Mouse (Mus musculus): ENCODE data around the gene Tns3.

The Tns3 gene

DNA sequence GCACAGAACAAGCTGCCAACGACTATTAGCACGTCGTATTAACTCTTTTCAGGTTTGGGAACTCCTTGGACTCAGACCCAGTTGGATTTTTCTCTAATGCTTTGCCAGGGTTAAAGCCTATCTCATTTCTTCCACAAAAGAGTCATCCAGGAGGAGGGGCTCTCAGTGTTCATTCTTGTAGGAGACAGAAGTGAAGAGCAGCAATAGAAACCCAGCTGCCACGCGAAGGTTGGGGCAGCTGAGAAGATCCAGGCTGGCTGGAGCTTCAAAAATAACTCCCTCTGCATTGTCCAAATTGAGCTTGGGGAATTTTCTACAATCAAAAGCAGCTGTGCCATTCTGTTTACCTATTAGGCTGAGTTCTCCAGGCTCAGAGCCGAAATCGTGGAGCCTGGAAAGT lies 16.3 kb upstream of the Tns3 start:
- no peak for DNase-seq (ENCODE audit: low spot score)

DNA sequence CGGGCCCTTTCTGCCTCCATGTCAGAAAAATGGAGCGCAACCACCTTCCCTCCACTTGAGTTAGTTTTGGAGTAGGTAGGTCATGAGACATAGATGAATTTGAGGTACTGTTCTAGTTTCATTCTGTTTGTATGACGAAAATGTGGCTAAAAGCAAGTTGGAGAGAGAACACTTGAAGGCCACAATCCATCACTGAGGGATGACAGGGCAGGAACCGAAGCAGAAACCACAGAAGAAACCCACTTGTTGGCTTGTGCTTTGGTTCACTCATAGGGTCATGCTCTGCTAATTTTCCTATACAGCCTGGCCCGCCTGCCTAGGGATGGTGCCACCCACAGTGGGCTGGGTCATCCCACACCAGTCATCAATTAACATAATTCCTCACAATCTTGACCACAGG lies 14.9 kb upstream of the Tns3 start:
- no peak for DNase-seq (ENCODE audit: low spot score)

DNA sequence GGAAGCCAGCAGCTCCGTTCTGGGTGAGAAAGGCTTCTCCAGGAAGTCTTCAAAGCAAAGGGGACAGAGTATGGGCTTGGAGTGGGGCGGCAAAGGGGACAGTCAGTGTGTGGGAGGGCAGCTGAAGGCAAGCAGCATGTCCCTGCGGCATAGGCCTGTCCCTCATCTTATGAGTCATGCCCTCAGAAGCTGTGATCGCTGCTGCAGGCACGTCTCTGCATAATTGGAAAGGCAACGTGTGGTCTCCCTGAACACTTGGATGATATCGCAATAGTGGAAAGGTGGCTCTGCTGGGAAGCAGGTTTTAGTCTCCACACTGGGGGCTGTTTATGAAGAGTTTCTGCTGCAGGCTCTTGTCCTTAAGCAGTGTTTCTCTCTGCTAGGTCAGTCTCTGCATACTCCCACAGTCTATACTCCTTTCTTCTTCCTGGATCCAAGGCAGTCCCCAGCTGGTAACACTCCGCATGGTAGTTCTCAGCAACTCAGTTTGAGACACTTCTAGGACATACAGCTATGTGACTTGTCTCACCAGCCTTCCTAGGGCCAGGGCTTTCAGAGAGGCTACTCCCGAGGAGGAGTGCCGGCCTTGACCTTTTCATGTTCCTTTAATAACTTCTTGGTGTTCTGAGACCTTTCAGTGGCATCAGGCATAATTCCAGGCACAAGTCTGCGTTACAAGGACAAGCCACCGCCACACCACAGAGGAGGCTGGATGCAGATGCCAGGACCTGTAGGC lies 14.1 kb upstream of the Tns3 start:
- DNase-seq (ENCODE audit: low spot score), result peak; percentile 31

GRCm38 (mm10) chr11:8675701-8676474 lies 11.6 kb upstream of the Tns3 start:
- DNase-seq (ENCODE audit: low spot score), result no peak

- DNase-seq (ENCODE audit: low spot score), result no peak
Measured at GRCm38 (mm10) chr11:8674549-8675149, 10.3 kb upstream of the Tns3 start.

- no peak for DNase-seq (ENCODE audit: low spot score)
Measured at GRCm38 (mm10) chr11:8671698-8672097, 7.4 kb upstream of the Tns3 start.

- DNase-seq (ENCODE audit: low spot score), result no peak
Measured at GRCm38 (mm10) chr11:8669138-8669537, 4.8 kb upstream of the Tns3 start.

DNA sequence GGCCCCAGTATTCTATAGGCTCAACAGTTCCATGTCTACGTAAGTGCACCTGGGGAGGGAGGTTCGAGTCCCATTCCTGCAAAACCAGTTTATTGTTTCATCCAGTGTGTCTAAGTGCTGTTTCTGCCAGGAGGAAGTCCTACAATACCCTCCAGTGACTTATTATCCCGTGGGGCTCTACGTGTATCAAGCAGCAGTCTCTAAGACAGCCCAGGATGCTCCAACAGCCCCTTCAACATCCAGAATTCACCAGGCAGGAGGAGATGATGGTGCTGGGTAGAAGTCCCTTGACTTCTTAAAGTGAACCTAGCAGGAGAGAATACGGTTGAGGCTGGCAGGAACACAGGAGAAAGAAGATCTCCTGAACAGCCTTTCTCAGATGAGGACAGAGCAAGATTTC lies 462 bp upstream of the Tns3 start:
- no peak for DNase-seq (ENCODE audit: low spot score)

- DNase-seq (ENCODE audit: low spot score), result peak; percentile 67
Measured at GRCm38 (mm10) chr11:8663444-8664392, 617 bp downstream of the Tns3 start.

GRCm38 (mm10) chr11:8662706-8663429 lies 1.5 kb downstream of the Tns3 start:
- no peak for DNase-seq (ENCODE audit: low spot score)

DNA sequence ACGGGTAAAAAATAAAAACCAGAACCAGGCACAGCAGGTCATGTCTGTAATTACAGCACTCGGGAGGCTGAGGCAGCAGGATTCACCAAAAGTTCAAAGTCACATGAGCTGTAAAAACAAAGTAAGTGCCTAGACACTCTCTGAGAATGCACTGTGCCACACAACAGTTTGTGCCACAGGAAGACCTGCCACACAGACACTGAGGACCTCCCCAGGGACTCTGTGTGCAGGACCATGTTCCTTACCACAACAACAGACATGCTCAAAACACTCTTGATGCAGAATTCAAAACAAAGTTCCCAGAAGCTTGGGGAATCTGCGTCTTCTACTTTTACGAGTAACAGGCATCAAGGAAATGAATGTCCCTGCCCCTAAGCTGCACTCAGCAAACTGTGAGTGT lies 3.4 kb downstream of the Tns3 start:
- DNase-seq (ENCODE audit: low spot score), result no peak

DNA sequence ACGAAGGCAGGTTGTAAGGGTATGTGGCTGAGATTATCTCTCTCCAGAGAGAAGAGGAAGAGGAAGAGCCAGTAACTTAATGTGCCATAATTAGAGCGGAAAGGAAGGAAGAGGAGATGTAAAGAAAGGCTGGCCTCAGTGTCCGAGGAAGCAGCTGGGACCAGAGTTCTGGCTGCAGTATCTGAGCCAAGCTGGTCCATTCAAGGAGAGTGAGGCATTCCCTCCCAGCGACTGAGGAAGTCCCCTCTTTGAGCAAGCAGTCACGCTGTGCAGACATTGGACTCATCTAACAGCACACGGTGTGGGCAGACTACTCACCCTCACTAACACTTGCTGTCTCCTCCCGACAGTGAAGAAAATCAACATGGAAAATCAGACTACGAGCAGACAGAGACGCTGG lies 4.5 kb downstream of the Tns3 start:
- no peak for DNase-seq (ENCODE audit: low spot score)

- peak; percentile 24 for DNase-seq (ENCODE audit: low spot score)
Measured at GRCm38 (mm10) chr11:8659061-8659460, 5.3 kb downstream of the Tns3 start.

- DNase-seq (ENCODE audit: low spot score), result no peak
Measured at GRCm38 (mm10) chr11:8657493-8657892, 6.8 kb downstream of the Tns3 start.

DNA sequence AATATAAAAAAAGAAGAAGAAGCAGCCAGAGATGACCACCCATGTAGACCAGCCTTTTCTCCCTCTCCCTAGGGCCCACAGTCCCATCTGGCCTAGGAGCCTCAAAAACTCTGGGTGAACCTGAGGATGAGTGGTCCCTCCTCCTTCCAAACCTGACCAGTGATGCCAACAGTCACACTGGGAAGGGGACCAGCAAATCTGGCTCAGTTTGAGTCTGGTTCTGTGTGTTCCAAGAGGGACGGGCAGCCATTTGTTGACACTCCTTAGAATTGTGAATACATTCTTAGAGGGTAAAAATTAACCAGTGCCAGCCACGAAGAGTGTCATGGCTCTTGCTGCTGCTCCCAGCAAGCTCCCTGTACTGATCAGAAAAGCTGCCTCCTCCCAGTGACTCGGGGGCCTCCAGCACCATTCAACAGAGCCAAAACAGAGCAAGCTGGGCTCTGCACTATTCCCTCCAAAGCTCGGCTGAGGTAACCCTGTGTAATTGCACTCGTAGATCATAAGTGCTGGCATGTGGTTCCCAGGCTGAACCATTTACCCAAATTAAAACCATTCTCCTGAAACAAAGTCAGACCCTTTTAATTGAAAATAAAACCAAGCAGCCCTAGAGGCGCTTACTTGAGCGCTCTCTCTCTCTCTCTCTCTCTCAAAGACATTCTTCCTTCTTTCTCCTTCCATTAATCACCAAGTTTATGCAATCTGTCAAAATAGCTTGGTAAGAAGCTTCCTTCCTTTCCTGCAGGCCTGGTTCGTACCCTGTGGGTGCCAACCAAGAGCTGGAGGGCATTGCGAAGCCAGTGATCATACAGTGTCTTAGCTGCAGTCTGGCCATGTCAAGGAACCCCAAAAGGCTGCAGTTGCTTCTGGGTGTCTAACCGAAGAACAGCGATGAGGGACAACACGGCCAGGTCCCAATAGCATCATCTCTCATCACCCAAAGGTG lies 7.6 kb downstream of the Tns3 start:
- DNase-seq (ENCODE audit: low spot score), result no peak

GRCm38 (mm10) chr11:8653800-8654295 lies 10.5 kb downstream of the Tns3 start:
- peak; percentile 27 for DNase-seq (ENCODE audit: low spot score)

DNA sequence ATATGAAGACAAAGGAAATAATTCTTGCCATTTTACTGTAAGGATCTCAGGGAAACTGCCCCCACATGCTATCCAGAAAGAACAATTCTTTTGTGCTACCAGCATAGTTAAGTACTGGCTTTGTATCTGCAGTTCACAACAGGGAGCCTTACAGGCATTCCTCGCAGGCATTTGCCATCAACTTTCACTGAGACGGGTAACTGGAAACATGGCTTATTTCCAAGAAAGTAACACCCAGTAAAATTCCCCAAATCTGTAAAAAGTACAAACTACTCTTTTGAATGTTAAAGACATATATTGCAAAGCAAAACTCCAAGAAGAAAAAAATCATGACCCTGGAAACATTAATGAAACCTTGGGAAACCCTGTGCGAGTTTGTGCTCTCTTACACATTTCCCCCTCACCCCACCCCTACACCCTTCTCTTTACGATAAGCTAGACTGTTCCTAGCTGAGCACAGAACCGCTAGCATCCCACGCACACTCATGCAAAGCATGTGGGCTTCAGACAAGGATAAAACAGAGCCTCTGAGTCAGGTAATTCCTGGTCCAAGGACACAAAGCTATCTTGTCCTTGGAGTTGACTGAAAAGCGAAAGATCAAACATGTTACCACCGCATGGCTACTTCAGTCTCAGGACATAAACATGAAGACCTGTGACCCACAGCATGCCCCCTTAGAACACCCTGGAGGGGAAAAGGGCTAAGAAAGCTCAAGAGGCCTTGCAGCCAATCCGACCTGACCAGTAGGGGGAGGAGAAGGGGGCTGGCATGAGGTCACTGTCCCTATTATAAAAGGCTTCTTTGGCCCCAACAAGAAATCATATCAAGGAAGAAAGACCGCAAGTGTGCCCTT lies 11.3 kb downstream of the Tns3 start:
- no peak for DNase-seq (ENCODE audit: low spot score)

GRCm38 (mm10) chr11:8652116-8652714 lies 12.1 kb downstream of the Tns3 start:
- DNase-seq (ENCODE audit: low spot score), result no peak

All from urinary bladder, postnatal 14 days (tissue).